Mouse (Mus musculus) myocyte (in vitro differentiated cells): ENCODE measurements around the gene Nfic. TPM values are rescaled to one million over a fixed set of nuclear protein-coding genes. Genes with fewer than 3 reads are reported as not detected.

Experiments used
- H3K27me3 ChIP-seq: one replicate; pipeline ENCODE4 v1.6.1; 2011; ENCODE audit not compliant: control insufficient read depth, insufficient read depth, insufficient read length
- H3K36me3 ChIP-seq: one replicate; pipeline ENCODE4 v1.6.1; 2011; ENCODE audit not compliant: control insufficient read depth, insufficient read depth
- H3K4me2 ChIP-seq: one replicate; pipeline ENCODE4 v1.6.1; 2011; ENCODE audit warnings: low read depth, control low read depth
- H3K4me3 ChIP-seq: one replicate; pipeline ENCODE4 v1.5.1; 2011; ENCODE audit warnings: mild to moderate bottlenecking, control low read depth, moderate library complexity
- H3K79me2 ChIP-seq: one replicate; pipeline ENCODE4 v1.6.1; 2011; ENCODE audit not compliant: control insufficient read depth, insufficient read depth
- H3ac ChIP-seq: one replicate; pipeline ENCODE4 v1.6.1; 2011; ENCODE audit not compliant: control insufficient read depth, insufficient read length
- CEBPB ChIP-seq: IDR thresholded peaks from 2 replicates; pipeline ENCODE4 v1.6.1; 2011; ENCODE audit warnings: mild to moderate bottlenecking, moderate library complexity; ENCODE audit not compliant: poor library complexity, insufficient read depth, severe bottlenecking
- E2F4 ChIP-seq: IDR thresholded peaks from one replicate; pipeline ENCODE4 v1.6.1; 2011; ENCODE audit warnings: mild to moderate bottlenecking, control low read depth, moderate library complexity; ENCODE audit not compliant: insufficient read depth
- MAX ChIP-seq: IDR thresholded peaks from one replicate; pipeline ENCODE4 v1.6.1; 2011; ENCODE audit warnings: low read depth, mild to moderate bottlenecking, control low read depth
- MYOD1 ChIP-seq, 3 experiments: IDR thresholded peaks; one replicate each; pipeline ENCODE4 v1.6.1; 2011; ENCODE audit warnings: control low read depth in 2 of 3, low read depth in 2 of 3, mild to moderate bottlenecking in 2 of 3, moderate library complexity in 1 of 3; ENCODE audit not compliant: insufficient read length in 2 of 3, control insufficient read depth in 1 of 3
- MYOG ChIP-seq, 3 experiments: IDR thresholded peaks; one replicate each; pipeline ENCODE4 v1.6.1; 2011; ENCODE audit warnings: control low read depth in 2 of 3, low read depth in 2 of 3, mild to moderate bottlenecking in 2 of 3; ENCODE audit not compliant: insufficient read length in 2 of 3, control insufficient read depth in 1 of 3, insufficient read depth in 1 of 3
- POLR2A ChIP-seq: IDR thresholded peaks from one replicate; pipeline ENCODE4 v1.6.1; 2011; ENCODE audit warnings: low read depth, mild to moderate bottlenecking, control low read depth, moderate library complexity; ENCODE audit not compliant: insufficient read length
- POLR2AphosphoS2 ChIP-seq: IDR thresholded peaks from one replicate; pipeline ENCODE4 v1.6.1; 2011; ENCODE audit warnings: low read depth, control low read depth; ENCODE audit not compliant: insufficient read length
- REST ChIP-seq: IDR thresholded peaks from one replicate; pipeline ENCODE4 v1.6.1; 2011; ENCODE audit warnings: mild to moderate bottlenecking, control low read depth, moderate library complexity; ENCODE audit not compliant: insufficient read depth, insufficient read length
- SRF ChIP-seq: IDR thresholded peaks from one replicate; pipeline ENCODE4 v1.6.1; 2011; ENCODE audit warnings: low read depth; ENCODE audit not compliant: control insufficient read depth, insufficient read length
- TCF12 ChIP-seq: IDR thresholded peaks from one replicate; pipeline ENCODE4 v1.6.1; 2011; ENCODE audit warnings: mild to moderate bottlenecking, control low read depth; ENCODE audit not compliant: poor library complexity, insufficient read depth, severe bottlenecking
- TCF3 ChIP-seq: IDR thresholded peaks from one replicate; pipeline ENCODE4 v1.6.1; 2011; ENCODE audit warnings: low read depth, control low read depth; ENCODE audit not compliant: insufficient read length
- USF1 ChIP-seq: IDR thresholded peaks from one replicate; pipeline ENCODE4 v1.6.1; 2011; ENCODE audit warnings: low read depth, mild to moderate bottlenecking, control low read depth, moderate library complexity
- polyA plus RNA-seq: library from polyadenylated mRNA; unstranded; fragments of >200 nt; fragmentation: generic; extraction: Trizol; gene quantifications from one replicate; pipeline ENCODE4 v1.2.1, GENCODE M21; 2012; ENCODE audit warnings: missing spikeins

The Nfic gene
- polyA plus RNA-seq, 1 experiment: 115 TPM

DNA sequence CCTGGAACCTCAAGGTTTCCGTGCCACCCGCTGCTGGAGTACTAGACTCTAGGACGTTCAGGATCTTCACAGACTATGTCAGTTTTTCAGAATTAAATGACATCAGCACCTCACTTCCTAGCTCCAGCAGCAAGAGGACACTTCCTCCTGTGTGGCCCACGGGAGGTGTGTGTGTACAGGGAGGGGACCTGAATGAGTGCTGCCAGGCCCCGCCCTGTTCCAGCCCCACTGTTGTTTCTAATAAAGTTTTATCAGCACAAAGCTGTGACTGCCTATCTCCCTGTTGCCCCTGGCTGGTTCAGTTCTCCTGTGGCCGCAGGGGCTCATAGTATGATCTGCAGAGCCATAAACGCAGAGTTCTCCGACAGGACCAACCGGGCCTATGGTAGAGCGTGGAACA is 19.0 kb upstream of the Nfic start:
- Histone ChIP-seq H3K4me3 (no peak overlapping the region), H3K79me2 (no peaks in the 10 kb centered on the region), H3K36me3 (no peaks in the 10 kb centered on the region), H3ac (no peak overlapping the region), H3K4me2 (no peak overlapping the region), H3K27me3 (peaks cover 51% of the 10 kb centered on the region)
- no peak for TF ChIP-seq E2F4
- no peak for TF ChIP-seq POLR2A
- TF ChIP-seq CEBPB: no peak
- TF ChIP-seq REST: no peak
- TF ChIP-seq POLR2AphosphoS2: no peak
- no peak for TF ChIP-seq TCF12
- no peak for TF ChIP-seq MYOG (IDR thresholded peaks at IDR 0.05; ENCODE audit: control insufficient read depth in 1 of 3, insufficient read depth in 1 of 3, insufficient read length in 2 of 3, low read depth in 2 of 3)
- no peak for TF ChIP-seq MAX
- TF ChIP-seq USF1: no peak
- no peak for TF ChIP-seq SRF
- no peak for TF ChIP-seq TCF3
- no peak for TF ChIP-seq MYOD1 (IDR thresholded peaks at IDR 0.05; ENCODE audit: control insufficient read depth in 1 of 3, insufficient read length in 2 of 3, low read depth in 2 of 3)

DNA sequence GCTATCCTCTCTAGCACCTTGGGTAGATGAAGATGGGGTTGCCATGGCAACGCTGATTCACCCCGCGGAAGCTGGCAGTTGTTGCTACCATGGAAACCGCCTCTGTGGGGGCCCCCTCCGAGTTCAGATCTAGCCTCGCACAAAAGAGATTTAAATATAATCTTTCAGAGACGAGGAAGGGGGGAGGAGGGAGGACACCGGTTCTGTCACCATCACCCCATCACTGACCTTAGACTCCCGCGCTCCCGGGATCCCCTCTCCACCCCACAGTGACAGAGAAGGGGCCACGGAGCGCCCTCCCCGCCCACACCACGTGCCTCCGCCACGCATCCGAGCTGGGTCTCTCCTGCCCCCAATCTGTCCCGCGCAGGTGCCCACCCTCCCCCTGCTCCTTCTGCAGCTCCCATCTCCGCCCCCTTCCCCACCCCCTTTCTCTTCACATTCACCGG is 17.6 kb upstream of the Nfic start:
- no peak overlapping the region for H3K4me3 ChIP-seq

GRCm38 (mm10) chr10:81472403-81473002 is 17.1 kb upstream of the Nfic start:
- Histone ChIP-seq H3ac (no peak overlapping the region), H3K4me3 (no peak overlapping the region), H3K79me2 (no peaks in the 10 kb centered on the region), H3K36me3 (no peaks in the 10 kb centered on the region), H3K4me2 (no peak overlapping the region), H3K27me3 (peaks cover 71% of the 10 kb centered on the region)
- TF ChIP-seq E2F4: no peak
- TF ChIP-seq POLR2AphosphoS2: no peak
- TF ChIP-seq MAX: no peak
- TF ChIP-seq REST: no peak
- TF ChIP-seq POLR2A: no peak
- TF ChIP-seq MYOG (IDR thresholded peaks at IDR 0.05; ENCODE audit: control insufficient read depth in 1 of 3, insufficient read depth in 1 of 3, insufficient read length in 2 of 3, low read depth in 2 of 3): no peak
- no peak for TF ChIP-seq USF1
- no peak for TF ChIP-seq TCF12
- no peak for TF ChIP-seq SRF
- TF ChIP-seq MYOD1 (IDR thresholded peaks at IDR 0.05; ENCODE audit: control insufficient read depth in 1 of 3, insufficient read length in 2 of 3, low read depth in 2 of 3): no peak
- TF ChIP-seq TCF3: no peak
- no peak for TF ChIP-seq CEBPB

More for the DNA sequence above, 17.6 kb upstream of the Nfic start:
- TF ChIP-seq MYOG (IDR thresholded peaks at IDR 0.05; ENCODE audit: control insufficient read depth in 1 of 3, insufficient read depth in 1 of 3, insufficient read length in 2 of 3, low read depth in 2 of 3): no peak
- TF ChIP-seq MYOD1 (IDR thresholded peaks at IDR 0.05; ENCODE audit: control insufficient read depth in 1 of 3, insufficient read length in 2 of 3, low read depth in 2 of 3): no peak
- H3K79me2 ChIP-seq: no peaks in the 10 kb centered on the region
- no peak overlapping the region for H3K4me2 ChIP-seq
- no peak overlapping the region for H3ac ChIP-seq
- peaks cover 66% of the 10 kb centered on the region for H3K27me3 ChIP-seq
- no peaks in the 10 kb centered on the region for H3K36me3 ChIP-seq

DNA sequence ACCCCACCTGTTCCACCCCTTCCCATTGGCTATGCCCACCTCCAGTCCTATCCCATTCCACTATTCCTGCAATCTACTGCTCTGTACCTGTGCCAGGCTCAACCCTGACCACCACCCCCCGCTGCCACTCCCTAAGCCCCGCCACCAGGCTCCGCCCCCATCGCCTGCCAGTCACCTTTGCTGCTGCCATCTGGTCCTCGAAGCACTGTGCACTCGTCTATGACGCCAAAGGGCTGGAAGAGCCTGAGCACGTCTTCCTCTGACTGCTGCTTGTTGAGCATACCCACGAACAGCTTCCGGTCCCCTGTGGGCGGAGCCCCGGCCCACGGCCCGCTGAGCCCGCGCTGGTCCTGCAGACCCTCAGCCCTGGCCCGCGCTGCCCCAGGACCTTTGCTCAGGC is 15.0 kb upstream of the Nfic start:
- H3K79me2 ChIP-seq: no peaks in the 10 kb centered on the region
- H3K27me3 ChIP-seq: peaks cover 76% of the 10 kb centered on the region
- TF ChIP-seq SRF: no peak
- no peak for TF ChIP-seq TCF3
- no peak for TF ChIP-seq POLR2A
- TF ChIP-seq CEBPB: no peak
- no peak for TF ChIP-seq MYOD1 (IDR thresholded peaks at IDR 0.05; ENCODE audit: control insufficient read depth in 1 of 3, insufficient read length in 2 of 3, low read depth in 2 of 3)
- no peak for TF ChIP-seq TCF12
- TF ChIP-seq E2F4: no peak
- no peak for TF ChIP-seq USF1
- no peak for TF ChIP-seq MYOG (IDR thresholded peaks at IDR 0.05; ENCODE audit: control insufficient read depth in 1 of 3, insufficient read depth in 1 of 3, insufficient read length in 2 of 3, low read depth in 2 of 3)
- no peak for TF ChIP-seq MAX
- TF ChIP-seq REST: no peak
- TF ChIP-seq POLR2AphosphoS2: no peak

DNA sequence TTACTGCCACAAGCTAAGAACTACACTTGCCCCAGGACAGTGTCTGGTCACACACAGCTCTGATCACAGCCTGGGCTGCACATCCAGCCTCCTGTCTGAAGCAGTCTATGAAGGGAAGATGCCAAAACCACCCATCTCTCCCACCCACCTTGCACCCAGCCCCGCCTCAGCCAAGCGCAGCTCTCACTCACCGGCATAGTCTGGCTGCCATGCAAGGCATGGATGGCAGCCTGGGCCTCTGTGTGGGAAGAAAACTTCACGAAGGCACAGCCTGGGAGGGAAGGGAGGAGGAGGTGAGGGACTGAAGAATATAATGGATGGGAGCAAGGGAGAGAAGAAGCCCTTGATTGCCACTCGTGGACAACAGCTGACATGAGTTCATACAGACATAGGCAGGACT is 13.8 kb upstream of the Nfic start:
- H3K79me2 ChIP-seq: no peaks in the 10 kb centered on the region
- H3K36me3 ChIP-seq: no peaks in the 10 kb centered on the region
- H3K27me3 ChIP-seq: peaks cover 64% of the 10 kb centered on the region
- no peak overlapping the region for H3ac ChIP-seq
- H3K4me3 ChIP-seq: no peak overlapping the region
- H3K4me2 ChIP-seq: no peak overlapping the region
- TF ChIP-seq E2F4 (no peak), MYOD1 (IDR thresholded peaks at IDR 0.05; ENCODE audit: control insufficient read depth in 1 of 3, insufficient read length in 2 of 3, low read depth in 2 of 3) (no peak), MAX (no peak), TCF12 (no peak), REST (no peak), MYOG (IDR thresholded peaks at IDR 0.05; ENCODE audit: control insufficient read depth in 1 of 3, insufficient read depth in 1 of 3, insufficient read length in 2 of 3, low read depth in 2 of 3) (no peak), POLR2AphosphoS2 (no peak), TCF3 (no peak), SRF (no peak), POLR2A (no peak)

More for the DNA sequence above, 15.0 kb upstream of the Nfic start:
- Histone ChIP-seq H3K4me3 (no peak overlapping the region), H3K36me3 (no peaks in the 10 kb centered on the region), H3ac (no peak overlapping the region), H3K4me2 (no peak overlapping the region)
